Mouse (Mus musculus) cerebellum, postnatal 14 days (tissue): ENCODE measurements around the gene Kcnj13.

Experiments
- DNase-seq, 2 experiments: peaks; one replicate each; pipeline ENCODE4 v3.0.0; 2021; ENCODE audit warnings: mixed read lengths in 2 of 2

Gene Kcnj13

GRCm38 (mm10) chr1:87394594-87394993 is at the start of gene Kcnj13:
TSS of gene Kcnj13 (minus strand) at chr1:87394729.
- DNase-seq, result no peak

GRCm38 (mm10) chr1:87436583-87436982 is 42.1 kb upstream of the Kcnj13 start:
- no peak for DNase-seq

DNA sequence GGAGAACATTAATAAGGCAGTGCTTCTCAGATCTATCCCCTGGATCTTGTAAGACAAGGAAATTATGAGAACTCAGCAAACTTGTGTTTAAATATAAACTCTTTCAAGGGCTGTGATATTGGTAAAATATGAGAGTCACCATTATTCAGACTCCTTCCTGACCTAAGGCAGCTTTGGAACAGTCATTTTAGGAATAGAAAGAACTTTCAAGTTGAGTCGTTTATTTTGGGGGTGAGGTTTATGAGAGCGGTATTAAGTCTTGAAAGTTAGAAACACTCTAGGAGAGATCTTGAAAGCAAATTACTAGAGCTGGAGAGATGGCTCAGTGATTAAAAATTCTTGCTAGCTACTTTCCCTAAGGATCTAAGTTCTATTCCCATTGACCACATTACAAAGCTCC is 40.6 kb upstream of the Kcnj13 start:
- DNase-seq, result no peak

DNA sequence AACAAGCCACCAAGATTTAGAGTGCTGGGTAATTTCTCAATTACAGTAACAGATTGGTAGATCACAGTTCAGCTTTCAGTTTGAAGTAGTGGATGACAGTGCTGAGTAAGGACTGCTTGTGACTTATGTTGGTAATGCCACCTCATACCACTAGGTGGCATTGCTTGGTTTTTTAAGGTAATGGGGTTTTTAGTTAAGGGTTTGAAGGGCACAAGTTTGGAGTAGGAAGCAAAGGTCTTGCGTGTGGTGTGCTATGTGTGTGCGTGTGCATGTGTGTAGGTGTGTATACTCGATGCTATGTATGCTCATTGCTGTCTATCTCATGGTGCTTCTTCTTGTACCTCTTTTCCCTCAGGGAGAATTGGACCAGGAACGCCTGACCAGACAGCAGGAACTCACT is 24.2 kb upstream of the Kcnj13 start:
- DNase-seq, result peak; percentile 16 to 24

GRCm38 (mm10) chr1:87409380-87409779 is 14.9 kb upstream of the Kcnj13 start:
- no peak for DNase-seq

DNA sequence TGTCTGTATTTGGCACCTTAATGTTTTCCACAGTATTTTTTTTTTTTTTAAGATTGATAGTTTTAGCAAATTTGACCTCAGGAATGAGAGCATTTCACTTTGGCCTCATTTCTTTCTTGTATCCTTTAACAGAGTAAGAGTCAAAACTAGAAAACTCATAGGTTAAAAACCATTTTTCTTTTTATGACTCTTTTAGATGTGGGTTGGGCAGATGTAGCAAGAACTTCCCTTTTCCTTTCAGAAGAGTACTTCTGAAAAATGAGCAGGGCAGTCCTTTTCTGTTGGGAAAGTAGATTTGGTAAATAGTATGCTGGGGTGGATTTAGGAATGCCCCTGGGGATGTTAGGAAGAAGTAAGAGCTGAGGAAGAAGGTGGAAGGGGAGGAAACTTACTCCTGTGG is 11.5 kb upstream of the Kcnj13 start:
- DNase-seq, result no peak

GRCm38 (mm10) chr1:87404710-87405109 is 10.2 kb upstream of the Kcnj13 start:
- no peak for DNase-seq

GRCm38 (mm10) chr1:87396923-87397586 is 2.5 kb upstream of the Kcnj13 start:
- DNase-seq, result no peak

- DNase-seq, result no peak
These were observed 909 bp downstream of the Kcnj13 start for GRCm38 (mm10) chr1:87393444-87394195.

GRCm38 (mm10) chr1:87386436-87387092 is 8.0 kb downstream of the Kcnj13 start:
- no peak for DNase-seq

GRCm38 (mm10) chr1:87381152-87381551 is 13.4 kb downstream of the Kcnj13 start:
- no peak for DNase-seq

DNA sequence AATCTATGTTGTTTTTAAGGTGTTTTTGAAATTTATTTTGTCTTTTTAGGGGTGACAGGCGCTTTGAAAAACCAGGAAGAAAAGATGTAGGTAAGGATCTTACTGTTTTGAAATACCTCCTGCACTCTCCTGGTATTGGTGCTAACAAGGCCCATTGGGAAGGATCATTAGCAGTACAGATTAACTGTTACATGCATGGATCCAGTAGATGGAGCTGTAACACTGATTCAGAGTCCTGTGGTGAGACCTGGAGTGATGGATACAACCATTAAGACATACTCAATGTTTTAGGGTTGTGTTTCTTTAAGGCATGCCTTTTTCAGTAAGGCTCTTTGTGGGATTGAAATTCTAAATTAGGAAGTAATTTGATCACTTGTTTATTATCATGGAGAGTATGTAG is 14.6 kb downstream of the Kcnj13 start:
- DNase-seq, result no peak

GRCm38 (mm10) chr1:87378024-87378560 is 16.4 kb downstream of the Kcnj13 start:
- no peak for DNase-seq

DNA sequence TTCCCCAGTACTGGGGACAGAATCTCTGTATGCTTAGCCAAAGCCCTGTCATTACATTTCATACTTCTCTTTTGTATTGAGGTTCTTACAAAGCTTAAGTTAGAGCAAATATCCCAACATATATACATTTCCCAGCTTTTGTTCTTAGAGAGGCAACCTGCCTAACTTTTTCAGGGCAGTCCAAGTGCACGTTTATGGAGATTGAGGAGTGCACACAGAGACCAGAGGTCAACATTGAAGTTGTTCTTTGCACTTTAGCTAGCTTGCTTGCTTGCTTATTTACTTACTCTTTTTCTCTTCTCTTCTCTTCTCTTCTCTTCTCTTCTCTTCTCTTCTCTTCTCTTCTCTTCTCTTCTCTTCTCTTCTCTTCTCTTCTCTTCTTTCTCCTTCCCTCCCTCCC is 34.3 kb downstream of the Kcnj13 start:
- no peak for DNase-seq

GRCm38 (mm10) chr1:87350576-87350975 is 44.0 kb downstream of the Kcnj13 start:
- peak; percentile 7 to 18 for DNase-seq
